Mouse (Mus musculus): Measurements from ENCODE around the gene Slc29a2.
A peak's percentile ranks its signal among the peaks of the same experiment; 100 is the strongest.

Slc29a2 gene

GRCm38 (mm10) chr19:5058801-5059771 lies 35.4 kb downstream of the Slc29a2 start:
- DNase-seq (ENCODE audit: low spot score) = peak; percentile 5

GRCm38 (mm10) chr19:5060365-5061330 lies 37.0 kb downstream of the Slc29a2 start:
- peak; percentile 21 for DNase-seq (ENCODE audit: low spot score)

- no peak for DNase-seq (ENCODE audit: low spot score)
Measured at GRCm38 (mm10) chr19:5062041-5062440, 38.4 kb downstream of the Slc29a2 start.

DNA sequence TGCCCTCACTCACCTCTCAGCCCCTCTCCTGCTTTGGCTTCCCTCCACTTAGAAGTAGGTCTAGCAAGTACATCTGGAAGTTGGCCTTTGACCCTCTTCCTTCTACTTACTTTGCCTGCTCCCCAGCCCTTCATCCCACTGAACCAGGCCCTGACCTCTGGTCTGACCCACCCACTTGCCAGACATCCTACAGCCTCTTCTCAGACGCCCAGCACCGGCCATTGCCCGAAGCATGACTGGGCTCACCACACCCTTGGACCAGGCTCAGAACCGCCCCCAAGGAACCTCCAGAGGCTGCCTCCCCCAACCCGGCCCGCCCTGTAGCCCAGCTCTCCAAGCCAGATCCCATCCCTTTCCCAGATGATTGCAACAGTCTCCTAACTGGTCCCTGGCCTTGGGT lies 38.8 kb downstream of the Slc29a2 start:
- DNase-seq (ENCODE audit: low spot score) = no peak

DNA sequence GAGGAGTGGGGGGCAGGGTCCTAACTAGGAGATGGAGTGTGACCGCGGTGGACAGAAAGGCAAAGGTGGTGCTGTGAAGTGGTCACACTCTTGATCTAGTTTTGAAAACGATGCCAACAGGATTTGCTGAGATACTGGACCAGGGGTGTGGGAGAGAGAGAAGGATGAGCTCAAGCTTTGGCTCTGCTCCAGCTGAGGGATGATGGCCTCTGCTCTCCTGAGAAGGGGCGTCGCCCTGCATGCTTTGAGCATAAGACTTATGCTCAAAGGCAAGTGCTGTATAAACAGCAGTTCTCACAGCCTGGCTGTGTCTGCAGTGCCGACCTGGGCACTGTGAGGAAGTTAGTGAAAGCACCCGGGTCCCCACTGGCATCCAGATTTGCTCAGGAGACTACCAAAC lies 41.4 kb downstream of the Slc29a2 start:
- no peak for DNase-seq (ENCODE audit: low spot score)

GRCm38 (mm10) chr19:5067040-5067799 lies 43.6 kb downstream of the Slc29a2 start:
- DNase-seq (ENCODE audit: low spot score) = no peak

DNA sequence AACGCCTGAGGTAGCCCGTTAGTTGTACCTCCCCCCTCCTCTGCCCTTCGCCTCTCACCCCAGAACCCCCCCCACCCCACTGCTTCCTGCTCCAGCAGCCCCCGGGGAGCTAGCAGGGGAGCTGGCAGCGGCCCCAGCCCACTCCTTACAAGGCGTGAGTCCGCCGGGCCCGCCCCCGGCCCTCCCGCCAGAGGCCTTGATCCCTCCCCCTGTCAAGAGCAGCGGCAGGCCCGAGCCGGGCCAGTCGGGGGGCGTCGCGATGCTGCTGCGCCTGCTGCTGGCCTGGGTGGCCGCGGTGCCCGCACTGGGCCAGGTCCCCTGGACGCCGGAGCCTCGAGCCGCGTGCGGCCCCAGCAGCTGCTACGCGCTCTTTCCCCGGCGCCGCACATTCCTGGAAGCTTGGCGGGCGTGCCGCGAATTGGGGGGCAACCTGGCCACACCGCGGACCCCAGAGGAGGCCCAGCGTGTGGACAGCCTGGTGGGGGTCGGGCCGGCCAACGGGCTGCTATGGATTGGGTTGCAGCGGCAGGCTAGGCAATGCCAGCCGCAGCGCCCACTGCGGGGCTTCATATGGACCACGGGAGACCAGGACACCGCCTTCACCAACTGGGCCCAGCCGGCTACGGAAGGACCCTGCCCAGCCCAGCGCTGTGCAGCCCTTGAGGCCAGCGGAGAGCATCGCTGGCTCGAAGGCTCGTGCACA lies 44.4 kb downstream of the Slc29a2 start, which contains the start of gene Cd248:
Cd248 (plus strand) TSS at position 212 of the 703 bp plus-strand sequence.
- peak; percentile 60 for DNase-seq (ENCODE audit: low spot score)

- no peak for DNase-seq (ENCODE audit: low spot score)
Measured at GRCm38 (mm10) chr19:5068570-5069234, 45.0 kb downstream of the Slc29a2 start.

DNA sequence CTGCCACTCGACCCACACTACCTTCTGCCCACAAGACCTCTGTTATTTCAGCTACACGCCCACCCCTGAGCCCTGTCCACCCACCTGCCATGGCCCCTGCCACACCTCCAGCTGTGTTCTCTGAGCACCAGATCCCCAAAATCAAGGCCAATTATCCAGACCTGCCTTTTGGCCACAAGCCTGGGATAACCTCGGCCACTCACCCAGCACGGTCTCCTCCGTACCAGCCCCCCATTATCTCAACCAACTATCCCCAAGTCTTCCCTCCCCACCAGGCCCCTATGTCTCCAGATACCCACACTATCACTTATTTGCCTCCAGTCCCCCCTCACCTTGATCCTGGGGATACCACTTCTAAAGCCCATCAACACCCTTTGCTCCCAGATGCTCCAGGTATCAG lies 45.8 kb downstream of the Slc29a2 start:
- DNase-seq (ENCODE audit: low spot score) = no peak

DNA sequence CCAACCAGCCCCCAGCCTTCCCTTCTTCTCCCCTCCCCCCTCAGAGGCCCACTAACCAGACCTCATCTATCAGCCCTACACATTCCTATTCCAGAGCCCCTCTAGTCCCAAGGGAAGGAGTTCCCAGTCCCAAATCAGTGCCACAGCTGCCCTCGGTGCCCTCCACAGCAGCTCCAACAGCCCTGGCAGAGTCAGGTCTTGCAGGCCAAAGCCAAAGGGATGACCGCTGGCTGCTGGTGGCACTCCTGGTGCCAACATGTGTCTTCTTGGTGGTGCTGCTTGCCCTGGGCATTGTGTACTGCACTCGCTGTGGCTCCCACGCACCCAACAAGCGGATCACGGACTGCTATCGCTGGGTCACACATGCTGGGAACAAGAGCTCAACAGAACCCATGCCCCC lies 46.3 kb downstream of the Slc29a2 start:
- DNase-seq (ENCODE audit: low spot score) = no peak

DNA sequence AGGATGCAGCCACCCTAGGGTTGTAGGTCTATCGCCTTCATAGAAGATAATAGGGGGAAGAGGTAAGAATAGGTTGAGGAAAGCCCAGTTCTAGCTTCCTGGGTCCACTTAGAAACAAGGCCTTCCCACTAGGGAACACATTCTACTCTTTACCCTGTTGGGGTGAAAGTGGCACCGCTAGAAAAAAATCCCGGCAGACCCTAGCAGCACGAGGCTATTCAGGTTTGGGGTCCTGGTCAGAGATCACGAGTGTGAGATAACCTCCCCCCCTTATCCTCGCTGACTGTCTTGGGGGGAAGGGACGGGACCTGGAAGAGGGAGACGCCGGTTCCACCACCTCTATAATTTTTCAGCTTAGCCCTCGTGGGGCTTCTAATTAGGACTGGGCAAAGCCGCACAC lies 47.4 kb downstream of the Slc29a2 start:
- no peak for DNase-seq (ENCODE audit: low spot score)

DNA sequence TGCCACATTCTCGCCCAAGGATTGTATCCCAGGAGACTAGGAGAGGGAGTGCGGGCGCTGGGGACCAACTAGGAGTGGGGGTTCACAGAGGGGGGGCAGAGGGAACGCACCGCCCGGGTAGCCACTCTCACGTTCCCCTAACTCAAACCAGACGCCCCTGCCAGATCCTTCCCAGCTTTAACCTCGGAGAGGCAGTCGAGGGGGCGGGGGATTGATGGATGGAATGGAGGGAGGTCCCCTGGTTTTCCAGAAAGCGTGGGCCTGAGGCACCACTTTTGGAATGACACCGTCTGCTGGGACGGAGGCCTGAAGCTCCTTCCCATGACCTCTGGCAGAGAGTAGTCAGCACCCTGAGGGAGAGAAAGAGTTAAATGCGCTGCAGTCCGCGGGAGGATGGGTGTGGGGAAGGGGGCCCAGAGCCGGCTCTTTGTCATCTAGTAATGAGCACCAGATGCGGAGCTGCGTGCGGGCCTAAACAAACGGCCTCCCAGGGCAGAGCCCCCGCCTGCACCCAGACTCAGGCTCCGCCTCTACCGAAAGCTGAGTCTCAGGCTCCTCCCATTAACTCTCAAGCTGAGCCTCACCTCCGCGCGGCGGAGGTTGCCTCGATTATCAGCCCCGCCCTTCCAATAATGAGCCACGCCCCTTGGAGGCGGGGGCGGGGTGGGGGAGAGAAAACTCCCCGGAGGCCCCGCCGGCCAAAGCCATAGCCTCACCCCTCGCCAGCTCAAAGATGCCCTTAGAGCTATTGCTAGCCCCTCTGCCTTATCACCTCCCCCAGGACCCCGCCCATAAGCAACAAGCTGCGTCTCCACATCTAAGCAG lies 48.1 kb downstream of the Slc29a2 start:
- DNase-seq (ENCODE audit: low spot score) = peak; percentile 72

GRCm38 (mm10) chr19:5072389-5073019 lies 48.8 kb downstream of the Slc29a2 start:
- no peak for DNase-seq (ENCODE audit: low spot score)

- no peak for DNase-seq (ENCODE audit: low spot score)
Measured at GRCm38 (mm10) chr19:5073028-5073427, 49.4 kb downstream of the Slc29a2 start.

GRCm38 (mm10) chr19:5073518-5073917 lies 49.9 kb downstream of the Slc29a2 start:
- no peak for DNase-seq (ENCODE audit: low spot score)

DNA sequence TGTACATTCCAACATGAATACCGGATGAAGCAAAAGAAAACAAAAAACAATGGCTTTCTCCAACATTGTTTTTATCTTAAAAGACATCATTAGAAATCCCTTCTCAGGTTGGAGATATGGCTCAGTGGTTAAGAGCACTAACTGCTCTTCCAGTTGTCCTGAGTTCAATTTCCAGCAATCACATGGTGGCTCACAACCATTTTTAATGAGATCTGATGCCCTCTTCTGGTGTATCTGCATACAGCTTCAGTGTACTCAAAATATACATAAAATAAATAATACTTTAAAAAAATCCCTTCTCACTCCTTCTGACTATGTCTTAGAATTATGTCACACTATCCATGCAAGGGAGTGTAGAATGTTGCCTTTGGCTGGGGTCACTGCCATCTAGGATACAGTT lies 55.6 kb downstream of the Slc29a2 start:
- DNase-seq (ENCODE audit: low spot score) = no peak

Data from ovary, adult 18-20 months (tissue).